Mouse (Mus musculus): ENCODE results near the gene Cntnap2. TPM values are rescaled to one million over a fixed set of nuclear protein-coding genes. Genes with fewer than 3 reads are reported as not detected.
"Not testable (repeated sequence)": the region's sequence is repeated elsewhere in the genome, so short reads cannot be mapped to it uniquely, and the experiment has no call there.

Gene Cntnap2
- total and polyA plus RNA-seq, 3 experiments: 0.05 TPM; not detected in 2

DNA sequence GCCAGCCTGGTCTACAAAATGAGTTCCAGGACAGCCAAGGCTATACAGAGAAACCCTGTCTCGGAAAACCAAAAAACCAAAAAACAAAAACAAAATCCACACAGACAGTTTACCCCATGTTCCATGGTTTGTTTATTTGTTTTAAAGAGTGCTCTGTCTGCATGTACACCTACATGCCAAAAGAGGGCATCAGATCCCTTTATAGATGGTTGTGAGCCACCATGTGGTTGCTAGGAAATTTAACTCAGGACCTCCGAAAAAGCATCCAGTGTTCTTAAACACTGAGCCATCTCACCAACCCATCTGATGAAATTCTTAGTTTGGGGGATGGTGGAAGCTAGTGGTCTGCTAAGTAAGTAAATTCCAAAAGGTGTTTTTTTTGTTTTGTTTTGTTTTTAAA lies 2225.6 kb downstream of the Cntnap2 start:
- Histone ChIP-seq H3K4me3 (ENCODE audit: low read depth, low read length) (no peak overlapping the region), H3K4me1 (ENCODE audit: insufficient read depth, low read depth, low read length) (no peaks in the 10 kb centered on the region), H3K27me3 (ENCODE audit: insufficient read depth, low read length) (no peaks in the 10 kb centered on the region), H3K36me3 (replicated peaks) (no peaks in the 10 kb centered on the region), H3K9me3 (replicated peaks) (no peaks in the 10 kb centered on the region)
- no peak for TF ChIP-seq GATA1 (IDR thresholded peaks at IDR 0.05; ENCODE audit: borderline replicate concordance, low read length)
- TF ChIP-seq TAL1 (conservative IDR thresholded peaks at IDR 0.05; ENCODE audit: low read depth, low read length): no peak
- no peak for TF ChIP-seq POLR2AphosphoS5 (IDR thresholded peaks at IDR 0.05; ENCODE audit: insufficient replicate concordance, low read depth, low read length)
- TF ChIP-seq CTCF (IDR thresholded peaks at IDR 0.05; ENCODE audit: low read depth, low read length): no peak
- no peak for TF ChIP-seq GATA2 (IDR thresholded peaks at IDR 0.05; ENCODE audit: borderline replicate concordance, low read depth, low read length)
- DNase-seq (ENCODE audit: low spot score): no peak
- no peak for ATAC-seq (ENCODE audit: extremely low read depth, insufficient number of reproducible peaks, low FRiP score, poor library complexity, severe bottlenecking)

DNA sequence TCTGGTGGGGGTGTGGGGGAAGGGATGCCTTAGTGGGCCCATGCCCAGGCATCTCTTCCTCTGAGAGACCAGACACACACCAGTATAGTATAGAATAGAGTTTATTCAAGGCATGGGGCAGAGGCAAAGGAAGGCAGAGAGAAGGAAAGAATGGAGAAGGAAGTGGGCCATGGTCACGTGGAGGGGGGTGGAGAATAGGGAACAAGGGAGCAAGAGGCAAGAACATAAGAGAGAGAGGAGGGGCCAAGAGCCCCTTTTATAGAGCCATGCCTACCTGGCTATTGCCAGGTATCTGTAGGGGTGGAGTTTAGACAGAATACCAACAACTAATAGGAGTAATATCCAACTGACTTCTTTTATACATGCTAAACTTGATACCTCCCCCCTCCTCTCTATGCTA lies 2226.6 kb downstream of the Cntnap2 start:
- ATAC-seq (ENCODE audit: extremely low read depth, insufficient number of reproducible peaks, low FRiP score, poor library complexity, severe bottlenecking) (no peak), DNase-seq (ENCODE audit: low spot score) (no peak)
- no peaks in the 10 kb centered on the region for H3K9me3 ChIP-seq (replicated peaks)
- peaks cover under 1% of the 10 kb centered on the region; the same call in 1 of the 2 replicates for H3K27me3 ChIP-seq (ENCODE audit: insufficient read depth, low read length)
- TF ChIP-seq GATA2 (IDR thresholded peaks at IDR 0.05; ENCODE audit: borderline replicate concordance, low read depth, low read length): no peak
- TF ChIP-seq POLR2AphosphoS5 (IDR thresholded peaks at IDR 0.05; ENCODE audit: insufficient replicate concordance, low read depth, low read length): no peak
- no peak for TF ChIP-seq CTCF (IDR thresholded peaks at IDR 0.05; ENCODE audit: low read depth, low read length)
- no peak for TF ChIP-seq TAL1 (conservative IDR thresholded peaks at IDR 0.05; ENCODE audit: low read depth, low read length)
- TF ChIP-seq GATA1 (IDR thresholded peaks at IDR 0.05; ENCODE audit: borderline replicate concordance, low read length): no peak
- H3K4me3 ChIP-seq (ENCODE audit: low read depth, low read length): no peak overlapping the region
- no peaks in the 10 kb centered on the region for H3K36me3 ChIP-seq (replicated peaks)
- no peaks in the 10 kb centered on the region for H3K4me1 ChIP-seq (ENCODE audit: insufficient read depth, low read depth, low read length)

DNA sequence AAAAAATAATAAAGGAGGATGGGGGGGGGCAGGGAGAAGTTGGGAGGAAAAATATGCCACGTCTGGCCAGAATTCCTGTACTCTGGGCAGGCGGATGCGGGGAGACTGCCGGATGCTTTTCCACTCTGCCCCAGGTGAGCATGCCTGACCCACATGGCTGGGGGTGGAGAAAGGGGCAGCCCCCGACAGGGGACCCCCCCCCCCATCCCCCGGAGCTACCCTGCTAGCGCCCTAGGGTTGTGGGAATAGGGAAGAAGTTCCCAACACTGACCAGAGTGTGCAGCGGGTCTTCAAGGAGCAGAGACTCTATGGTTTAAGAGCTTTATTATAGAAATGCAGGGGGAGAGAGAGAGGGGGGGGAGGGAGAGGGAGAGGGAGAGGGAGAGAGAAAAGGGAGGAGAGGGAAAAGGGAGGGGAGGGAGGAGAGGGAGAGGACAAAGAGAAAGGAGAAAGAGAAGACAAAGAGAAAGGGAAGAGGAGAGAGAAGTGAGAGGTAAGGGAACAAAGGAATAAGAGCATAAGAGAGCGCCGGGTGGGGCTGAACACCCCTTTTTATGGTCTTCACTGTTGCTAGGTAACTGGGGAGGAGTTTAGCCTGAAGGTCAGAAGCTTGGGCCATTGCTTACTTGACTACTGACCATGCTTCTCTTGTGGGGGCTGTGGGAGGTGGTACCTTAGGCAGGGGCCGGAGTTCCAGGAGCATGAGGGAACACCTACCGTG lies 2227.2 kb downstream of the Cntnap2 start:
- not testable (repeated sequence) for H3K4me3 ChIP-seq (ENCODE audit: low read depth, low read length); ATAC-seq (ENCODE audit: extremely low read depth, insufficient number of reproducible peaks, low FRiP score, poor library complexity, severe bottlenecking); H3K36me3 ChIP-seq (replicated peaks); DNase-seq (ENCODE audit: low spot score); H3K9me3 ChIP-seq (replicated peaks); H3K27me3 ChIP-seq (ENCODE audit: insufficient read depth, low read length); H3K4me1 ChIP-seq (ENCODE audit: insufficient read depth, low read depth, low read length)

DNA sequence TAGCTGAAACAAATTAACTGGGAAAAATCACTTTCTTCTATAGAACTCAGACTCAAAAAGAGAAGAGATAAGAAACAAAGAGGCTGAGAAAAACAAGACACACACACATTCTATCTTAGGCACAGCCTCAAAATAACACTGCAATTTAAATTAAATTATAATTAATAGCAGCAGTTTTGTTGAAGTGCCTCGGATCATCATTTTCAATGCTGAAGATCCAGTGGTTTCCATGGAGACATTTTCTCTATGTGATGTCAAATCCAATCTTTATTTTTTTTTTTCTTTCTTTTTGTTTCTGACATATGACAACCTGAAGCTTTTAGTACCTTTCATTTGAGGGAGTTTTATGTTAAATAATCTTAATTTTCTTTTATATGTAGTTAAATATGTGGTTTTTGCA lies 2228.6 kb downstream of the Cntnap2 start:
- Histone ChIP-seq H3K4me1 (ENCODE audit: insufficient read depth, low read depth, low read length) (no peaks in the 10 kb centered on the region), H3K27me3 (ENCODE audit: insufficient read depth, low read length) (peaks cover 4% of the 10 kb centered on the region), H3K36me3 (replicated peaks) (no peaks in the 10 kb centered on the region), H3K9me3 (replicated peaks) (no peaks in the 10 kb centered on the region), H3K4me3 (ENCODE audit: low read depth, low read length) (no peak overlapping the region)
- TF ChIP-seq POLR2AphosphoS5 (IDR thresholded peaks at IDR 0.05; ENCODE audit: insufficient replicate concordance, low read depth, low read length): no peak
- TF ChIP-seq GATA1 (IDR thresholded peaks at IDR 0.05; ENCODE audit: borderline replicate concordance, low read length): no peak
- TF ChIP-seq TAL1 (conservative IDR thresholded peaks at IDR 0.05; ENCODE audit: low read depth, low read length): no peak
- TF ChIP-seq CTCF (IDR thresholded peaks at IDR 0.05; ENCODE audit: low read depth, low read length): no peak
- no peak for TF ChIP-seq GATA2 (IDR thresholded peaks at IDR 0.05; ENCODE audit: borderline replicate concordance, low read depth, low read length)
- no peak for ATAC-seq (ENCODE audit: extremely low read depth, insufficient number of reproducible peaks, low FRiP score, poor library complexity, severe bottlenecking)
- no peak for DNase-seq (ENCODE audit: low spot score)

DNA sequence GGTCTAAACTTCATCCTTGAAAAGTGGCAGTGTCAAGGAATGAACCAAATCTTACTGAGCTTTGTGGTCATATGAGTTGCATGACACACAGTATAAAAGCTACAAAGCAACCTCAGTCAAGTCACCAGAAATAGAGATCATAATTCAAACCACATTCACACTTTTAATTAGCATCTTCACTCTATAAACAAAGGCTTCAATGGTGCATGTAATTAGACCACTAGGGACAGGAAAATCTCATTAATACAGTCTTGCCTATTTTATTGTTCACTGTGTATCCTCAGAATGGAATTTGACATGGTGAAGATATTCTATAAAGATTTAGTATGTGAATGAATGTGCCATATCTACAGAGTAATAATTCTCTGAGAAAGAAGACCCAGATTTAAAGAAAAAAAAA lies 2232.8 kb downstream of the Cntnap2 start:
- TF ChIP-seq TAL1 (conservative IDR thresholded peaks at IDR 0.05; ENCODE audit: low read depth, low read length) (no peak), GATA1 (IDR thresholded peaks at IDR 0.05; ENCODE audit: borderline replicate concordance, low read length) (no peak)
- H3K36me3 ChIP-seq (replicated peaks): no peaks in the 10 kb centered on the region

DNA sequence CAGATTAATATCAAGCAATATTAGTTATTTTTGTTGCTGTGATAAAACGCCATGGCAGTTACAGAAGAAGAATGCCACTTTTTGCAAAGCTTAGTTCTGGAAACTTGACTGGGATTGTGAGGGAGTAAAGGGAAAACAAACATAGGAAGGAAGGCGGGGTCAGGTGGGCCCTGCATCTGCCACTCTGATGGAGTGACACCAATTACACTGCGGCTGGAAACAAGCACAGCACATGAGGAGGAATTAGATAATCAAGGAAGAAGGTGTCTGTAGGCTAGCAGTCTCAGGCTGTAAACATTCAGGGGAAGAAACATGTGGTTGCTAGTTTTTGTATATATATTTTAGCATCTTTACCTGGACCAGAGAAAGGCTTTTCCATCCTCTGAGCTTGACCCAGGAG lies 2233.3 kb downstream of the Cntnap2 start:
- ATAC-seq (ENCODE audit: extremely low read depth, insufficient number of reproducible peaks, low FRiP score, poor library complexity, severe bottlenecking) (no peak), DNase-seq (ENCODE audit: low spot score) (no peak)
- H3K4me3 ChIP-seq (ENCODE audit: low read depth, low read length): no peak overlapping the region
- H3K9me3 ChIP-seq (replicated peaks): no peaks in the 10 kb centered on the region
- no peaks in the 10 kb centered on the region for H3K4me1 ChIP-seq (ENCODE audit: insufficient read depth, low read depth, low read length)
- H3K36me3 ChIP-seq (replicated peaks): no peaks in the 10 kb centered on the region
- TF ChIP-seq GATA1 (IDR thresholded peaks at IDR 0.05; ENCODE audit: borderline replicate concordance, low read length): no peak
- TF ChIP-seq CTCF (IDR thresholded peaks at IDR 0.05; ENCODE audit: low read depth, low read length): no peak
- TF ChIP-seq TAL1 (conservative IDR thresholded peaks at IDR 0.05; ENCODE audit: low read depth, low read length): no peak
- no peak for TF ChIP-seq POLR2AphosphoS5 (IDR thresholded peaks at IDR 0.05; ENCODE audit: insufficient replicate concordance, low read depth, low read length)
- no peak for TF ChIP-seq GATA2 (IDR thresholded peaks at IDR 0.05; ENCODE audit: borderline replicate concordance, low read depth, low read length)
- H3K27me3 ChIP-seq (ENCODE audit: insufficient read depth, low read length): peaks cover 6% of the 10 kb centered on the region

More for the DNA sequence above, 2232.8 kb downstream of the Cntnap2 start:
- Histone ChIP-seq H3K9me3 (replicated peaks) (no peaks in the 10 kb centered on the region), H3K27me3 (ENCODE audit: insufficient read depth, low read length) (peaks cover 6% of the 10 kb centered on the region), H3K4me3 (ENCODE audit: low read depth, low read length) (no peak overlapping the region), H3K4me1 (ENCODE audit: insufficient read depth, low read depth, low read length) (no peaks in the 10 kb centered on the region)
- DNase-seq (ENCODE audit: low spot score): no peak
- ATAC-seq (ENCODE audit: extremely low read depth, insufficient number of reproducible peaks, low FRiP score, poor library complexity, severe bottlenecking): no peak

DNA sequence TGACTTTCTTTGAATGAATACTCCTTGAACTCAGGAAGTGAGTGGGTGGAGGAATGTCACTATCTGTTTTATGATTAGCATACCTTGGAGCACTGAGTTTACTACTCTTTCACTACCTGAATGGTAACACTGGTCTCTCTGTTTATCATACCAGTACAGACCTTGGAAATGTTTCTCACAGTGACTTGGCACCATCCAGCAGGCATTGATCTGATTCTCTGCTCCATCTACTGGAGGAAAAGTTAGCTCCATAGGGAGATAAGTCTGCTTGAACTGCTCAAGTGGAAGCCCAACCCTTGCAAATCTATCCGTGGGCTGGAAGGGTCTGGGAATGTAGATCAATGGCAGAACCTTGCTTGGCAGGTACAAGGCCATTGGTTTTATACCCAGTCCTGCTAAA lies 2235.3 kb downstream of the Cntnap2 start:
- ATAC-seq (ENCODE audit: extremely low read depth, insufficient number of reproducible peaks, low FRiP score, poor library complexity, severe bottlenecking): no peak
- no peak for TF ChIP-seq CTCF (IDR thresholded peaks at IDR 0.05; ENCODE audit: low read depth, low read length)
- no peak for TF ChIP-seq GATA2 (IDR thresholded peaks at IDR 0.05; ENCODE audit: borderline replicate concordance, low read depth, low read length)
- no peak for TF ChIP-seq POLR2AphosphoS5 (IDR thresholded peaks at IDR 0.05; ENCODE audit: insufficient replicate concordance, low read depth, low read length)
- TF ChIP-seq GATA1 (IDR thresholded peaks at IDR 0.05; ENCODE audit: borderline replicate concordance, low read length): no peak
- TF ChIP-seq TAL1 (conservative IDR thresholded peaks at IDR 0.05; ENCODE audit: low read depth, low read length): no peak
- Histone ChIP-seq H3K9me3 (replicated peaks) (no peaks in the 10 kb centered on the region), H3K36me3 (replicated peaks) (no peaks in the 10 kb centered on the region), H3K4me1 (ENCODE audit: insufficient read depth, low read depth, low read length) (no peaks in the 10 kb centered on the region), H3K4me3 (ENCODE audit: low read depth, low read length) (no peak overlapping the region), H3K27me3 (ENCODE audit: insufficient read depth, low read length) (peaks cover 13% of the 10 kb centered on the region)
- DNase-seq (ENCODE audit: low spot score): no peak

Measured in G1E (cell line).